Mouse (Mus musculus) heart, embryonic 13.5 days (tissue): ENCODE results near the gene Ints3. TPM values are rescaled to one million over a fixed set of nuclear protein-coding genes. Genes with fewer than 3 reads are reported as not detected.

Experiments
- ATAC-seq: fragments of 200-750 bp; cut with Nextera tagmentation; 2 replicates; pipeline ENCODE4 v1.8.0; 2017; ENCODE audit warnings: moderate TSS enrichment; ENCODE audit not compliant: insufficient number of reproducible peaks, low FRiP score, low TSS enrichment; ENCODE audit errors: extremely low read depth
- H3K27ac ChIP-seq: fragments of 300-500 bp; sonication (generic); replicated peaks from 2 replicates; pipeline ENCODE4 v1.5.1; 2015; ENCODE audit warnings: moderate library complexity, mild to moderate bottlenecking, inconsistent platforms
- H3K27me3 ChIP-seq: fragments of 300-500 bp; sonication (generic); replicated peaks from 2 replicates; pipeline ENCODE4 v1.6.1; 2015; ENCODE audit warnings: mild to moderate bottlenecking, inconsistent platforms
- H3K36me3 ChIP-seq: fragments of 300-500 bp; sonication (generic); 2 replicates; pipeline ENCODE4 v1.6.1; 2015; ENCODE audit warnings: mild to moderate bottlenecking, inconsistent platforms
- H3K4me1 ChIP-seq: fragments of 300-500 bp; sonication (generic); 2 replicates; pipeline ENCODE4 v1.6.1; 2015; ENCODE audit warnings: inconsistent platforms
- H3K4me2 ChIP-seq: fragments of 300-500 bp; sonication (generic); 2 replicates; pipeline ENCODE4 v1.6.1; 2015; ENCODE audit warnings: inconsistent platforms, mild to moderate bottlenecking, moderate library complexity
- H3K4me3 ChIP-seq: fragments of 300-500 bp; sonication (generic); 2 replicates; pipeline ENCODE4 v1.5.1; 2015; ENCODE audit warnings: moderate library complexity, mild to moderate bottlenecking, inconsistent platforms
- H3K9ac ChIP-seq: fragments of 300-500 bp; sonication (generic); 2 replicates; pipeline ENCODE4 v1.6.1; 2015; ENCODE audit warnings: inconsistent platforms, mild to moderate bottlenecking, moderate library complexity
- H3K9me3 ChIP-seq: fragments of 300-500 bp; sonication (generic); 2 replicates; pipeline ENCODE4 v1.6.1; 2016; ENCODE audit warnings: inconsistent platforms
- WGBS: fragments of 180-500 bp; shearing (Covaris S2); methylation state at CpG from one replicate; pipeline ENCODE4 v1.1.7; 2015; ENCODE audit warnings: mixed read lengths; 5-methylcytosine and 5-hydroxymethylcytosine counted together
- polyA plus RNA-seq: library from polyadenylated mRNA; unstranded; fragments of >200 nt; fragmentation: Nextera tagmentation; extraction: Ambion mirVana; gene quantifications from 2 replicates; pipeline ENCODE4 v1.2.1, GENCODE M21; 2015

Gene Ints3
- polyA plus RNA-seq, 1 experiment from 2014 or later, result 19.8 TPM

DNA sequence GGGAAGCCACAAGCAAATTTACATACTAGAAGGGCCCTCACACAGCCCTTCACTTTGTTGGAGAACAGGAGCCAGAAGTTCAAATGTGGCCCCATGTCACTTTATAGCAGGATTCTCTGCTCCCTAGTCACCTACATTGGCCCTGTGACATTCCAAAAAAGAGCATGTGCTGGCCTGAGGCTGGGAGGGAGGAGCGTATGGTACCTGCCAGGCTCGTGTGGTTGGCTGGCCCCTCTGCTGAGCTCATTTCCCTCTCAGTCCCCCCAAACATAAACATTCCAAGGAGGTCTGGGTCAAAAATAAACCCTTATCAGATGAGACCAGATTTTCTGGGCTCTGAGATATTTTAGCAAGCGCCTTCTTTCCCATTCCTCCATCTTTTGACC lies 20.4 kb downstream of the Ints3 start:
- H3K27ac ChIP-seq, result no peak overlapping the region
- H3K9ac ChIP-seq, result peak overlapping the region; percentile 14; the same call in 1 of the 2 replicates
- 57% methylated on average over 3 of the region's 3 CpGs for WGBS
- H3K27me3 ChIP-seq, result no peaks in the 10 kb centered on the region
- H3K4me1 ChIP-seq, result peaks cover 6% of the 10 kb centered on the region; the same call in 1 of the 2 replicates
- ATAC-seq, result no peak
- no peaks in the 10 kb centered on the region for H3K9me3 ChIP-seq
- H3K4me2 ChIP-seq, result no peak overlapping the region
- no peak overlapping the region for H3K4me3 ChIP-seq
- H3K36me3 ChIP-seq, result peaks cover 98% of the 10 kb centered on the region

DNA sequence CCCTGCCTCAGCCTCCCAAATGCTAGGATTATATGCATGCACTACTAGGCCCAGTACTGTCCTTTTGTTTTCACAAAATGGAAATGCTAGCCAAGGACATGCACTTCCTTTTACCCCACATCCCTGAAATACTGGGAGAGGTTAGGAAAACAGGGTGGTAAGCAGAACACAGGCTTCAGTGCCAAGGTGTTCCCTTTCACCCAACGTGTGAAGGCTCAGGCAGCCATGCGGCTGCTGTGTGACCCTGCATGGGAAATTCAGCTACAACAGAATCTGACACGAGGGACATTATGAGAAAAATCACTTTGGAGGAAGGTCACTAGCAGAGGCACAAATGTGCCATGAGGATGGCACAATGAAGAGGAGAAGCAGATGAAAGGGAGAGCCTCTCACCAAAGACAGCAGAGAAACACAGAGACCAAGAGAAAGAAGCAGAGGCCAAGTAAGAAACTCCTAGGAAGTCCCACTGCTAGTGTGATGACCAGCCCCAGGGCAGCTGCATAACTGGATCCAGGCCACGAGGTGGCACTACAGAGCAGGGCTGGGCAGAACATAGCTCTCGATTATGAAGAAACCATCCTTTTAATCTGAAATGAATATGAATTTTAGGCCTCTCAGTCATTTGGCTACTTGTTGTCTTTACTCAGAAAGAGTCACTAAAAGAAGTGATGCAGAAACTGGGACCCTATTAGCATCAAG lies 21.0 kb downstream of the Ints3 start:
- H3K4me2 ChIP-seq, result no peak overlapping the region
- no peak overlapping the region for H3K9ac ChIP-seq
- no peak for ATAC-seq
- no peaks in the 10 kb centered on the region for H3K27me3 ChIP-seq
- 42% methylated on average over 5 of the region's 5 CpGs for WGBS
- peaks cover 6% of the 10 kb centered on the region; the same call in 1 of the 2 replicates for H3K4me1 ChIP-seq
- peaks cover 98% of the 10 kb centered on the region for H3K36me3 ChIP-seq
- H3K4me3 ChIP-seq, result no peak overlapping the region
- no peak overlapping the region for H3K27ac ChIP-seq
- no peaks in the 10 kb centered on the region for H3K9me3 ChIP-seq

GRCm38 (mm10) chr3:90408721-90409120 lies 24.7 kb downstream of the Ints3 start:
- Histone ChIP-seq H3K4me3 (no peak overlapping the region), H3K9me3 (no peaks in the 10 kb centered on the region)

DNA sequence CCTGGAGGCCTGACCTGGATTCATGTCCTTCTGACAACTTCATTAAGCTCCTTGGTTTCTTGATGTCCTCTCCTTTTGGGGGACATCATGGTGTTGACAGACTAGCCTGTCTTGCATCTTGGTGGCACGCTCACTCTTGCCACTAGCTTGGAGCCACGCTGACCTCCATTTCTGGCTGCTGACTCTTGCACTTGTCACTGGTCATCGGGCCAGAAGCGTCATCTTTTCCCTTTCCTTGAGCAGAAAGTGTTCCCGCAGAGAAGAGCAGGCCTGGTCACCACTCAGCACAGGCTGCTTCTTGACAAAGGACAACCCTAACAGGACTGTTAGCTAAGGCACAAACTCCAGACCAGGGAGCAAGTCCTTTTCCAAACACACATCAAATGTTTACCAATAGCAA lies 27.0 kb downstream of the Ints3 start:
- Histone ChIP-seq H3K4me3 (no peak overlapping the region), H3K27me3 (no peaks in the 10 kb centered on the region), H3K9ac (no peak overlapping the region), H3K4me2 (no peak overlapping the region), H3K27ac (no peak overlapping the region), H3K4me1 (no peaks in the 10 kb centered on the region), H3K36me3 (peaks cover 99% of the 10 kb centered on the region), H3K9me3 (no peaks in the 10 kb centered on the region)
- ATAC-seq, result no peak
- WGBS, result 89% methylated on average over 5 of the region's 5 CpGs

More at GRCm38 (mm10) chr3:90408721-90409120, 24.7 kb downstream of the Ints3 start:
- Histone ChIP-seq H3K9ac (no peak overlapping the region), H3K4me1 (peaks cover 6% of the 10 kb centered on the region; the same call in 1 of the 2 replicates), H3K27ac (no peak overlapping the region), H3K4me2 (no peak overlapping the region), H3K36me3 (peaks cover 98% of the 10 kb centered on the region), H3K27me3 (no peaks in the 10 kb centered on the region)
- 90% methylated on average over 3 of the region's 3 CpGs for WGBS
- ATAC-seq, result no peak

GRCm38 (mm10) chr3:90404609-90405008 lies 28.8 kb downstream of the Ints3 start:
- Histone ChIP-seq H3K4me2 (no peak overlapping the region), H3K27ac (no peak overlapping the region), H3K4me3 (no peak overlapping the region), H3K4me1 (no peaks in the 10 kb centered on the region), H3K9ac (no peak overlapping the region), H3K36me3 (peaks cover 100% of the 10 kb centered on the region), H3K9me3 (no peaks in the 10 kb centered on the region), H3K27me3 (no peaks in the 10 kb centered on the region)
- no peak for ATAC-seq
- 61% methylated on average over 4 of the region's 4 CpGs for WGBS

GRCm38 (mm10) chr3:90404121-90404520 lies 29.3 kb downstream of the Ints3 start:
- 73% methylated on average over 3 of the region's 3 CpGs for WGBS
- Histone ChIP-seq H3K4me1 (no peaks in the 10 kb centered on the region), H3K9me3 (no peaks in the 10 kb centered on the region), H3K4me2 (no peak overlapping the region), H3K27ac (no peak overlapping the region), H3K27me3 (no peaks in the 10 kb centered on the region), H3K4me3 (no peak overlapping the region), H3K36me3 (peaks cover 100% of the 10 kb centered on the region), H3K9ac (no peak overlapping the region)
- ATAC-seq, result no peak

DNA sequence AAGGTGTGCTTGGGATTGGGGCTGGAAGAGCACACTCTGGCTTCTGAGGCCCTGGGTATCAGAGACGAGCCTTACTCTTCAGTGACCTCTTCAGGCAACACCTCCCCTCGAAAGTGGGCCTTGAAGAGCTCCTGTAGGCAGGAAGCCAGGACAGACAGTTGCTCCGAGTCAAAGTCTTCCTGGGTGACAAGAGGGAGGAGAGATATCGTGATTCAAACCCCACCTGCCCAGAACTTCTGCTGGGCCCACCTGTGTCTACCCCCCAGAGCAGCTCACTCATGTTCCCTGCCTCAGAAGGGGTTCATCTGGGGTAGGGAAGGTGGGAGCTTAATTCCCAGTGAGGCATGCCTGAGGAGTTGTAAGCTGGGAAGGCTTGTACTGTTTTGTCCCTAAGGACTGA lies 32.4 kb downstream of the Ints3 start:
- ATAC-seq, result no peak
- no peak overlapping the region for H3K9ac ChIP-seq
- no peaks in the 10 kb centered on the region for H3K4me1 ChIP-seq
- no peak overlapping the region for H3K4me3 ChIP-seq
- H3K9me3 ChIP-seq, result no peaks in the 10 kb centered on the region
- H3K36me3 ChIP-seq, result peaks cover 99% of the 10 kb centered on the region
- 58% methylated on average over 4 of the region's 4 CpGs for WGBS
- no peak overlapping the region for H3K27ac ChIP-seq
- no peaks in the 10 kb centered on the region for H3K27me3 ChIP-seq
- no peak overlapping the region for H3K4me2 ChIP-seq

DNA sequence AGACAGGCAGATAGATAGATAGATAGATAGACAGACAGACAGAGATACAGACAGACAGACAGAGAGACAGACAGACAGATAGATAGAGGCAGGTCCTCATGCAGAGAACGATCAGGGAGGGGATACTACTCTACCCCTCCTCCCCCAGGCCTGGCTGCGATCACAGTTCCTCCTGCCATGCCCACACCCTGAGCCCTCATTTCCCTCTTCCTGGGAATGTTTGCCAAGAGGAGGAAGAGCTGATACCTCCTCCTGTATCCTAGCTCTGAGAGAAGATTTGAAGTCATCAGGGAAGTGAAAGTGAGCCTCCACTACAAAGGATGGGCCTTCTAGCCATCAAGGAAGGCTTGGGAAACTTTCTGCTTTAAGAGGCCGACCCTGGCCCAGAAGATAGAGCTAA lies 37.8 kb downstream of the Ints3 start:
- H3K9ac ChIP-seq, result no peak overlapping the region
- no peaks in the 10 kb centered on the region for H3K9me3 ChIP-seq
- 64% methylated on average over 3 of the region's 3 CpGs for WGBS
- no peak overlapping the region for H3K4me3 ChIP-seq
- ATAC-seq, result no peak
- no peak overlapping the region for H3K4me2 ChIP-seq
- H3K36me3 ChIP-seq, result peaks cover 99% of the 10 kb centered on the region
- H3K27me3 ChIP-seq, result no peaks in the 10 kb centered on the region
- no peak overlapping the region for H3K27ac ChIP-seq
- peaks cover 4% of the 10 kb centered on the region; the same call in 1 of the 2 replicates for H3K4me1 ChIP-seq

GRCm38 (mm10) chr3:90392661-90393060 lies 40.8 kb downstream of the Ints3 start:
- 83% methylated on average over 3 of the region's 3 CpGs for WGBS
- no peak overlapping the region for H3K9ac ChIP-seq
- H3K4me1 ChIP-seq, result peaks cover 27% of the 10 kb centered on the region
- no peaks in the 10 kb centered on the region for H3K9me3 ChIP-seq
- no peak overlapping the region for H3K27ac ChIP-seq
- peaks cover 72% of the 10 kb centered on the region for H3K36me3 ChIP-seq
- no peaks in the 10 kb centered on the region for H3K27me3 ChIP-seq
- H3K4me3 ChIP-seq, result no peak overlapping the region
- ATAC-seq, result no peak
- H3K4me2 ChIP-seq, result no peak overlapping the region

GRCm38 (mm10) chr3:90391941-90392340 lies 41.5 kb downstream of the Ints3 start:
- H3K9ac ChIP-seq, result no peak overlapping the region
- H3K4me3 ChIP-seq, result no peak overlapping the region
- H3K27ac ChIP-seq, result no peak overlapping the region
- WGBS, result 82% methylated on average over 8 of the region's 8 CpGs
- H3K9me3 ChIP-seq, result no peaks in the 10 kb centered on the region
- H3K4me2 ChIP-seq, result no peak overlapping the region
- ATAC-seq, result no peak
- no peaks in the 10 kb centered on the region for H3K27me3 ChIP-seq
- H3K36me3 ChIP-seq, result peaks cover 65% of the 10 kb centered on the region
- H3K4me1 ChIP-seq, result peaks cover 34% of the 10 kb centered on the region

DNA sequence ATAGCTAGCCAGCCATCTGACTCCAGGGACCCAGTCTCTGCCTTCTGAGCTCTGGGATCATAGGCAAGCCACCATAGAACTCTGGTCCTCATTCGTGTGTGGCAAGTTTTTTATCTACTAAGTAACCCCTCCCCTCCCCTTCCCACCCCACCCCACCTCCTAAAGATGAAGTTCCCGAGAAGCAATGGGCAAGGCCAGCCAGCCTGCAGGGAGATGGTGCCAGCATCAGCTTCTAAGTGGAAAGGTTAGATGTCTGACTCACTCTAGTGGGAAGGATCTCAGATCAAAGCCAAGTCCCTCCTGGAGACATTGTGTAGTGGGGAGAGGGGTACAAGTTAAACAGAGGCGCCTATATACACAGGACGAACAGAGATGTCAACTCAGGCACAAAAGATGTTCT lies 42.4 kb downstream of the Ints3 start:
- 59% methylated on average over 4 of the region's 4 CpGs for WGBS
- no peak for ATAC-seq
- H3K36me3 ChIP-seq, result peaks cover 60% of the 10 kb centered on the region
- peaks cover 34% of the 10 kb centered on the region for H3K4me1 ChIP-seq
- no peaks in the 10 kb centered on the region for H3K9me3 ChIP-seq
- no peak overlapping the region for H3K4me3 ChIP-seq
- no peak overlapping the region for H3K27ac ChIP-seq
- no peak overlapping the region for H3K4me2 ChIP-seq
- H3K9ac ChIP-seq, result no peak overlapping the region
- H3K27me3 ChIP-seq, result no peaks in the 10 kb centered on the region
